Mouse (Mus musculus) spleen, postnatal 10 days (tissue): Measurements from ENCODE around the gene Rps6ka5.
A peak's percentile ranks its signal among the peaks of the same experiment; 100 is the strongest.

Source experiments
- DNase-seq, 2 experiments: peaks; one replicate each; pipeline ENCODE4 v3.0.0; 2021 to 2022; ENCODE audit warnings: low spot score in 2 of 2

Rps6ka5 gene

DNA sequence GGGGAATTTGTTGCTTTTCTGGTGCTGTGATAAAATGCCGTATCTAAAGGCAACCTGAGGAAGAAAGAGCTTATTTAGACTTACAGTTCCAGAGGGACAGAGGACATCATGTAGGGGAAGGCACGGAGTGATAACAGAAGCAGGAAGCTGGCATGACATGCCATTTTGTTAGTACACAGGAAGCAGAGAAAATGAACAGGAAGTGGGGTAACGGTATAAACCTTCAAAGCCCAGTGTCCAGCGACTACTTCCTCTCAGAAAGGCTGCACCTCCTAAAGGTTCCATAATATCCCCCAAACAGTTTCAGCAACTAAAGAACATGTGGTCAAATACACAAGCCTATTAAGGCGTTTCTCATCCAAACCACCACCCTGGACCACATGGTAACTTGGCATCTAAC is 195.9 kb downstream of the Rps6ka5 start:
- DNase-seq = no peak

DNA sequence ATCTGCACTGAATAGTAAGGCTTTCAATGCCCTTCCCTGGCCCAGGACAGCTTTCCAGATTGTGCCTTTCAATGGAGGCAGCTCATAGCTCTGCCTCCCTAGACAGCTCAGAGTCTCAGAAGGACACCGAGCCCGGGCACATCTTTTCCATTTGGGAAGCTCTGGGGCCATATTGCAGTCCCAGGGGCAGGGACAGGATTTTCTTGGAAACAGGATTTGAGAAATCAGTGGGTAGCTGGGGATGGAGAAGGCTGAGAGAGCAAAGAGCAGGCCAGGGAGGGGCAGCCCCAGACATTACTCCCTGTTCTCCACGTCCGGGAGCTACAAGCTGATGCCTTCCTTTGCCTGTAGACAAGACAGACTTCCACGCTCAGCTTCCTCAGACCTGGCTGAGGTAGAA is 197.1 kb downstream of the Rps6ka5 start:
- no peak for DNase-seq

DNA sequence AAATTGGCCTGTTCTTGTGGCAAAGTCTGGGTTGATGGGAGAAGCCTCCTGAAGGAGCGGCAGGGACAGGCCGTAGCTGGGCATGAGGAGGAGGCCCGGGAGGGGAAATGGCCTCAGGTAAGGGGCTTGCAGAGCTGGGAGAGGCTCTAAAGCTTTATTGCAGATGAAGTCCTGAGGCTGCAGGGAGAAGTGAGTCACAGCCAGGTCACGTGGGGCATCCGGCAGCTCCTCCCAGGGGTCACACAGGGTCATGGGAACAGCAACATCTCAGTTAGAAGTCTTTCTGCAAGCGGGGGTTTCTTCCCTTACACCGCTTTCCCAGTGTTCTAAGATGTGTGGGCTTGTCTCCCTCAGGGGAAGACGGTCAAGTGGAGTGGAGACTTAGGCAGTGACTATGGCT is 197.6 kb downstream of the Rps6ka5 start:
- peak in 1 of 2 experiments; percentile 37 for DNase-seq

- no peak for DNase-seq
Measured at GRCm38 (mm10) chr12:100528246-100528645, 198.5 kb downstream of the Rps6ka5 start.

GRCm38 (mm10) chr12:100527753-100528152 is 199.0 kb downstream of the Rps6ka5 start:
- peak in 1 of 2 experiments; percentile 60 for DNase-seq

DNA sequence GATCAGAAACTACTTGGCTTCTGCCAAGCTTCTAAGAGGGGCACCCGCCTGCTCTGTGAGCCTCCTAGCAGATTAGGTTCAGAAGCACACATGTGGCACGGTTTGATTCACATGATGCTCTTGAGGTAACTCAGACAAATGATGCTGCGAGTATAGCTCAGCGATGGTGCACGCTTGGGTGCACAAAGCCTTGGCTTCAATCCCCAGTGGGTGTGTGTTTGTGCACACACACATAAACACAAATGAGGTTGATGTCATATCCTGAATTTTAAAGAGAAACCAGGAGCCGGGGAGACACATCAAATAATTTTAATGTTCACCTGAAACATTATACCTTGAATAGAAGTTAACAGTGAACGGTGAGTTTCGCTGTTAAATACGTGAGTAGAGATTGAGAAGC is 199.5 kb downstream of the Rps6ka5 start:
- no peak for DNase-seq

GRCm38 (mm10) chr12:100525939-100526338 is 200.8 kb downstream of the Rps6ka5 start:
- DNase-seq = no peak

GRCm38 (mm10) chr12:100520794-100521186 is 206.0 kb downstream of the Rps6ka5 start, which contains the start of gene Ttc7b:
Ttc7b (minus strand) TSS chr12:100520826.
- DNase-seq = peak in 1 of 2 experiments; percentile 38

- peak; percentile 45 to 55 for DNase-seq
Measured at GRCm38 (mm10) chr12:100520077-100520793, 206.5 kb downstream of the Rps6ka5 start.

DNA sequence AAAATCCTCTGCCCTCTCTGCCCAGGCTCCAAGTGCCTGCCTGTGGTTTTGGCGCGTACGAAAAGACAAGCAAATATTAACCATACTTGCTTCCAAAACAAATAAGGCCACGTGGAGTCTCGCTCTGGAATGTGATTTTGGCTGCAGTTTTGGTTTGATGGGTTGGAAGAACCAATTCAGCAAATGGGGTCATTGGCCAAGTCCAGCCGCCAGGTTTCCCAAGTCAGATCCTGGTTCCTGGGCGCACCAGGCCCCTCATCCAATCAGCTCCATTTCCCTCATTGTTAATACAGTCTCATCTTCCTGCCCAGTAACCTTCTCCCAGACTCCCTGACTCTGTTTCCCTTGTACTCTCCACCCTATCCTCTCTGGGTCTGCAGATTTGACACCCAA is 207.1 kb downstream of the Rps6ka5 start:
- no peak for DNase-seq

DNA sequence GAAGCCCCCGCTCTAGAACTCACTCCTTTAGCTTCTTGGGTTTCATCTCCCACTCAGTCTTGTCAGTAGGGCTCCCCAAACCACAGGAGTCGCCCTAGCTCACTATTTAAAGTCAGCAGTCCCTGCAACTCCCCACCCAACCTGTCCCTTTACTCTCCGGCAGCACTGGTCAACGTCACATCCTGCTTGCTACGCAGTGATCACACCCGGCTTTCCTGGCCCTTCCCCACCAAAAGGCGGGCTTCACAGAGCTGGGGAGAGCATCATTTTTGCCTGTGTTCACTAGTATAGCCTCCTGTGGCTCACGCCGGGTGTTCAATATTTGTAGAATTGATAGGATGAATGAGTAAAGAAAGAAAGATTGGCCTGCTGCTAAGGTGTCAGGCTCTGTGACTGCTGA is 209.4 kb downstream of the Rps6ka5 start:
- no peak for DNase-seq

DNA sequence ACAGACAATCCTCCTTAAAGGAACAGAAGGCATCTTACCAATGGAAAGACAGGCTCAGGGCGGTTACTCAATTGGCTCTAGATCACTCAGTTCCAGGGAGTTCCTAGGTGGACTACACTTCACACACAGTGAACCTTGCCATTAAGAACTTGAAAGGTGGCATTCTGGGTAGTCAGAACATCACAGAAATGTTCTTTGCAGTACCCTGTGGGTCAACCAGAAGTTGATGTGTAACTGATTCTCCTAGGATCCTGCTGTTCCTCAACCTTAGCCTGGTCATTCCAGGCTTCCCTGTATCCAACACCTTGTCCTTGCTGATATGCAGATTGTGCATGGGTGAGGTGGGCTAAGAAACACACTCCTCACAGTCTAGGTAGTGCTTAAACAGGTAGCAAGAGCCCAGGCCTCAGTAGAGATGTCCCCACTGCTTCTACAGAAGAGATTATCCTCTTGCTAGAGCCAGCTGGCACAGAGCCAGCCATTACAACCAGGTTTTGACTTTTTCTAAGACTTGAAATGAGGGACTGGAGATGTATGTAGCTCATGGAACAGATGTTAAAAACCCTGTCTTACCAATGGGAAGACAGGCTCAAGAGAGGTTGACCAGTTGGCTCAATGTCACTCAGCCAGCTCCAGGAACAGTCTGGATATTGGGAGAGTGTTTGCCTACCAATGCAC is 210.5 kb downstream of the Rps6ka5 start:
- DNase-seq = no peak

GRCm38 (mm10) chr12:100515493-100515892 is 211.3 kb downstream of the Rps6ka5 start:
- DNase-seq = no peak

GRCm38 (mm10) chr12:100514611-100515010 is 212.2 kb downstream of the Rps6ka5 start:
- DNase-seq = no peak

- no peak for DNase-seq
Measured at GRCm38 (mm10) chr12:100513131-100513530, 213.7 kb downstream of the Rps6ka5 start.

GRCm38 (mm10) chr12:100512641-100513040 is 214.1 kb downstream of the Rps6ka5 start:
- no peak for DNase-seq

- DNase-seq = no peak
Measured at GRCm38 (mm10) chr12:100509615-100510282, 217.0 kb downstream of the Rps6ka5 start.

GRCm38 (mm10) chr12:100508668-100509067 is 218.1 kb downstream of the Rps6ka5 start:
- no peak for DNase-seq

DNA sequence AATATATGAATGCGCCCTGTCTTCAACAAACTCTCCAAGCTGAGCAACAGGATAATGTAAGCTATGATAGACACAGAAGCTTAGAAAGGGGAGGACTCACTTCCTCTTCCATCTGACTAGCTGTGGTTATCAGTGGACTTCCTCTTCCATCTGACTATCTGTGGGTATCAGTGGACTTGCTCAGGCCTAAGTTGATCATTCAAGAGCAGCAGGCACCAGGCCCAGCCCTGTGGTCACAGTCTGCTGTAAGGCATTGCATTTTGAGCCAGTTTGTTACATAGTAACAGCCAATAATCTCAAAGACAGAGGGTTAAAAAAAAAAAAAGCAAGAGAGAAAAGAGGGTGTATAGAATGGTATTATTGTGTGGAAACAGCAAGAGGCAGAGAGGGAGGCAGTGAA is 221.3 kb downstream of the Rps6ka5 start:
- DNase-seq = no peak

GRCm38 (mm10) chr12:100504585-100504984 is 222.2 kb downstream of the Rps6ka5 start:
- DNase-seq = no peak

- no peak for DNase-seq
Measured at GRCm38 (mm10) chr12:100503659-100504058, 223.1 kb downstream of the Rps6ka5 start.

- DNase-seq = no peak
Measured at GRCm38 (mm10) chr12:100502544-100502943, 224.2 kb downstream of the Rps6ka5 start.

DNA sequence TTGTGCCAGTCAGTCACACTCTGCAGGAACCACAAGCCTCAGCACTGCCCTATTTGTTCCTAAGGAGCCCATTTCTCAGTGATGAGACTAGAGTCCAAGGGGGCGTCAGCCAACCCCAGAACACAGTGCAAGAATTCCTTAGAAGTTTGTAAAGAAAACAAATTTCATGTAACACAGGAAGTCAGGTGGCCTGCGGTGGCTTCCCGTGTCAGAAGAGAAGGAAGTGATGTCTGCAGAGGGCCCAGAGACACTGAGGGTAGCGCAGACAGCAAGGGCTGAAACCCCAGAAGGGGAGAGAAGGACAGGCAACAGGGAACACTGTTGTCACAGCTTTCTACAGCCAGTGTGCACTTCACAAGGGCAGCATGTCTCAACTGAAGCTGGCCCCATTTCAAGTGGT is 225.5 kb downstream of the Rps6ka5 start:
- DNase-seq = peak in 1 of 2 experiments; percentile 44
